ENCODE assay signal across 13 mouse cellular contexts in genomic region chr6:8765801-8766200, GRCm38 (mm10).
"Had no signal": no experiment of that assay in that cellular context is flagged by ENCODE, and none has a peak within 500 bp of the region (broad histone marks: within the 10 kb centered on the region; RNA-seq: fewer than 3 reads in every experiment).

No protein-coding gene starts in this region.

- DNase-seq: gastrocnemius, adult 2 months; gastrocnemius, postnatal 10 days; gastrocnemius, postnatal 25 days; heart, adult 18-20 months; heart, postnatal 10 days; heart, postnatal 4 days; kidney, adult 18-20 months; kidney, adult 8-10 months; kidney, postnatal 10 days; kidney, postnatal 25 days; kidney, postnatal 4 days; liver; liver, embryonic 13.5 days had no signal
